Mouse (Mus musculus) heart, embryonic 16.5 days (tissue): Measurements from ENCODE around the gene Tnfsf13b. TPM values are rescaled to one million over a fixed set of nuclear protein-coding genes. Genes with fewer than 3 reads are reported as not detected.
A peak's percentile ranks its signal among the peaks of the same experiment; 100 is the strongest.

Source experiments
- ATAC-seq: fragments of 200-750 bp; cut with Nextera tagmentation; replicated peaks from 2 replicates; pipeline ENCODE4 v1.8.0; 2017; ENCODE audit warnings: moderate number of reproducible peaks; ENCODE audit not compliant: insufficient read depth, low FRiP score; ENCODE audit errors: extremely low read depth
- H3K27ac ChIP-seq: fragments of 300-500 bp; sonication (generic); 2 replicates; pipeline ENCODE4 v1.5.1; 2014; ENCODE audit warnings: mild to moderate bottlenecking, low read length, control low read depth, moderate library complexity
- H3K27me3 ChIP-seq: fragments of 300-500 bp; sonication (generic); 2 replicates; pipeline ENCODE4 v1.6.1; 2014; ENCODE audit warnings: low read length, mixed read lengths; ENCODE audit not compliant: control insufficient read depth, insufficient read depth
- H3K36me3 ChIP-seq: fragments of 300-500 bp; sonication (generic); 2 replicates; pipeline ENCODE4 v1.6.1; 2014; ENCODE audit not compliant: control insufficient read depth, insufficient read depth
- H3K4me1 ChIP-seq: fragments of 300-500 bp; sonication (generic); 2 replicates; pipeline ENCODE4 v1.6.1; 2014; ENCODE audit warnings: low read length, mixed read lengths; ENCODE audit not compliant: control insufficient read depth, insufficient read depth
- H3K4me2 ChIP-seq: fragments of 300-500 bp; sonication (generic); 2 replicates; pipeline ENCODE4 v1.6.1; 2014; ENCODE audit warnings: low read depth, mild to moderate bottlenecking, control low read depth, low read length
- H3K4me3 ChIP-seq: fragments of 300-500 bp; sonication (generic); 2 replicates; pipeline ENCODE4 v1.5.1; 2014; ENCODE audit warnings: mild to moderate bottlenecking, control low read depth, low read length
- H3K9ac ChIP-seq: fragments of 300-500 bp; sonication (generic); 2 replicates; pipeline ENCODE4 v1.6.1; 2014; ENCODE audit warnings: low read length, control low read depth
- H3K9me3 ChIP-seq: fragments of 300-500 bp; sonication (generic); replicated peaks from 2 replicates; pipeline ENCODE4 v1.6.1; 2016; ENCODE audit warnings: low read length; ENCODE audit not compliant: control insufficient read depth
- WGBS: fragments of 180-500 bp; shearing (Covaris S2); extraction: QIAGEN DNeasy Blood & Tissue Kit; methylation state at CpG from one replicate; pipeline ENCODE4 v1.1.7; 2014; 5-methylcytosine and 5-hydroxymethylcytosine counted together
- polyA plus RNA-seq: library from polyadenylated mRNA; unstranded; fragments of >200 nt; fragmentation: Nextera tagmentation; extraction: Ambion mirVana; gene quantifications from 2 replicates; pipeline ENCODE4 v1.2.1, GENCODE M21; 2015

Tnfsf13b gene
- polyA plus RNA-seq, 1 experiment from 2014 or later: 0.22 TPM

DNA sequence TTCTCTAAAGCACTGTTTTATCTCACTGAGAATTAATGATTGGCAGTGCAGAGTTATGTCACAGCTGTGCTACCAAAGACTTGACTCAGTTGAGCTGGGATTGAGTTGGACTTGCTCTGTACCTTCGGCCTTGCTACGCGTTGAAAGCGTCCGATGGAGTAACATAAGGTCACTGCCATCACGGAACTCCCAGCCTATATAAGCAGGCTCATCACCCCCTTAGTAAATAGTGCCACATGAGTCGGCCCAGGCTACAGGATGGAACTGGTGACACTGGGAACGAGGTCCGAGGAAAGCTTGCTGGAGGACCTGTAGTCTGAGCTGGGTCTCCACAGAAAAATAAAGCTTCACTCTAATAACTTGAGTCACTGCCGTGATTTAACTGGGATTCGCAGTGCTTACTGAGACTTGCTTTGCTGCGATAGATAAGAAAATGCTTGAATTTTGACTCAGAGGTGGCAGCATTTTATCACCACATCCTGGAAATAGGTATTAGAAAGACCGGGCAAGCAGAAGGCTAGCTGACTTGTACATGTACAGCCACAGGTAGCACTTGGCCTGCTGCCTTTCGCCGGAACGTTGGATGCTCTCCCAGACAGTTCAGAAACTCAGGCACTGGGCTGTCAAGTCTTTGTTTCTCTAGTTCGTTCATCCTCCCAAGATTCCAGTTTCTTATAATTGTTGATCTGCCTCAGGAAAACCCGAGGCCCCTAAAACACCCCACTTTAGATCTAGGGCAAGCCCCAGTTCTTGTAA lies 27.6 kb upstream of the Tnfsf13b start:
- peak overlapping the region; percentile 90 for H3K9ac ChIP-seq
- H3K36me3 ChIP-seq: 0 out of 2 replicates have a peak, but pooled peaks cover under 1% of the 10 kb centered on the region
- peak overlapping the region; percentile 90 for H3K4me2 ChIP-seq
- H3K4me3 ChIP-seq: peak overlapping the region; percentile 82
- peaks cover 31% of the 10 kb centered on the region for H3K4me1 ChIP-seq
- H3K27me3 ChIP-seq: no peaks in the 10 kb centered on the region
- ATAC-seq: no peak
- peak overlapping the region; percentile 86; the same call in 1 of the 2 replicates for H3K27ac ChIP-seq
- no peaks in the 10 kb centered on the region for H3K9me3 ChIP-seq
- 38% methylated on average over 18 of the region's 18 CpGs for WGBS

DNA sequence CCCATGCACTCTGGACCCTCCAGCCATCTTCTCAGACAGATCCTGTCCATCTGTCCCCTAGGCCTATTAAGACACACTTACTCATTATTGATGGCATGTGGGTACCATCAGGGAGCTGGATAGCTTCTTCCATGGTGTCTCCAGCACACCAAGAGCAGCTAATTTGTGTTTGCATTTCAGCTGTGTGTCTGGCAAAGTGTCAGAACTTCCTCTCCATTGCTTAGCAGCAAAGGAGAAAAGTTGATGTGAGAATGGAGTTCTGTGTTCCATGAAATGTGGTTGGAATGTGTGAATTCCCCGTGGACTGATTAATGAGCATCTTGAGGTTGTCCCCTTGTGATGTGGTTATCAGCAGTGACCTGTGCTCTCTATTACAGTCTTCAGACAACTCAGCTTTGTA lies 26.5 kb upstream of the Tnfsf13b start:
- Histone ChIP-seq H3K27ac (no peak overlapping the region), H3K9ac (no peak overlapping the region), H3K36me3 (0 out of 2 replicates have a peak, but pooled peaks cover 3% of the 10 kb centered on the region), H3K4me3 (no peak overlapping the region), H3K27me3 (no peaks in the 10 kb centered on the region), H3K4me1 (peaks cover 31% of the 10 kb centered on the region), H3K4me2 (no peak overlapping the region), H3K9me3 (no peaks in the 10 kb centered on the region)
- 63% methylated on average over 1 of the region's 1 CpGs for WGBS
- no peak for ATAC-seq

DNA sequence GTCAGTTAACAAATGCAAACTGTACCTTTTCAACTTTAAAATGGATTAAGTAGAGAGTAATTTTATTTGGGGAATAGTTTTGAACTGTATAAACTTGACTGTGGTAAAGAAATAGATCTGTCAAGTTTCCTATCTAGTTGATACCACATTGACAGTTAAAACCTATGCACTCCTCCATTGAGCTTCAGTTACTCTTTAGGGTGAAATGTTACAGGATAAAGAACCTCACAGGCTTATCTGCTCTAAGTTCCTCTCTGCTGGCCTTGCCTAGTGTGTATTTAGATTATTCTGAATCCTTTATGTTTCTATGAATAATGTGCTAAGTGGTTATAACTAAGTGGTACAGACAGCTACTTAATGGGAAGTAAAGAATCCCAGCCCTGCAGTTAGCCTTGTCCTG lies 26.1 kb upstream of the Tnfsf13b start:
- Histone ChIP-seq H3K9me3 (no peaks in the 10 kb centered on the region), H3K9ac (no peak overlapping the region), H3K27me3 (no peaks in the 10 kb centered on the region), H3K4me2 (no peak overlapping the region), H3K36me3 (0 out of 2 replicates have a peak, but pooled peaks cover 3% of the 10 kb centered on the region), H3K4me1 (peaks cover 28% of the 10 kb centered on the region), H3K4me3 (no peak overlapping the region), H3K27ac (no peak overlapping the region)
- no peak for ATAC-seq

DNA sequence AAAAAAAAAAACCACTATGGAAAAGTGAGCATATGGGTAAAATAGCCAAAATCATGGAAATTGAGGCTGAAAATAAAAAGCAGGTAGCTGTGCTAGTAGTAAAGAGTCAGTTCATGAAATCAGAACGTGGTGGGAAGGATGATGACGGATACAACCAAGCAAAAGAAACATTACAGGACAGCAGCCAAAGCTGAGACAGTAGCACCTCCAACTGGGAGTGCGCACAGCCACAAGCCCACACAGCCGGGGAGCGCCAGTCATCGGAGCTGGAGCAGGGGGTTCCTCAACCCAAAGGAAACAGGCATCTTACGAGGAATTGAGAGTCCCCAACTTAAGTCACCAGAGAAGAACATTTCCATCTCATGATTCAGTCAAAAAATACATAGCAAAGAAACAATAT lies 2.2 kb upstream of the Tnfsf13b start:
- peaks cover 5% of the 10 kb centered on the region; the same call in 1 of the 2 replicates for H3K27me3 ChIP-seq
- H3K27ac ChIP-seq: no peak overlapping the region
- 77% methylated on average over 7 of the region's 7 CpGs for WGBS
- peaks cover 8% of the 10 kb centered on the region for H3K4me1 ChIP-seq
- no peak overlapping the region for H3K4me2 ChIP-seq
- ATAC-seq: no peak
- H3K9me3 ChIP-seq: no peaks in the 10 kb centered on the region
- no peaks in the 10 kb centered on the region for H3K36me3 ChIP-seq
- no peak overlapping the region for H3K4me3 ChIP-seq
- no peak overlapping the region for H3K9ac ChIP-seq

DNA sequence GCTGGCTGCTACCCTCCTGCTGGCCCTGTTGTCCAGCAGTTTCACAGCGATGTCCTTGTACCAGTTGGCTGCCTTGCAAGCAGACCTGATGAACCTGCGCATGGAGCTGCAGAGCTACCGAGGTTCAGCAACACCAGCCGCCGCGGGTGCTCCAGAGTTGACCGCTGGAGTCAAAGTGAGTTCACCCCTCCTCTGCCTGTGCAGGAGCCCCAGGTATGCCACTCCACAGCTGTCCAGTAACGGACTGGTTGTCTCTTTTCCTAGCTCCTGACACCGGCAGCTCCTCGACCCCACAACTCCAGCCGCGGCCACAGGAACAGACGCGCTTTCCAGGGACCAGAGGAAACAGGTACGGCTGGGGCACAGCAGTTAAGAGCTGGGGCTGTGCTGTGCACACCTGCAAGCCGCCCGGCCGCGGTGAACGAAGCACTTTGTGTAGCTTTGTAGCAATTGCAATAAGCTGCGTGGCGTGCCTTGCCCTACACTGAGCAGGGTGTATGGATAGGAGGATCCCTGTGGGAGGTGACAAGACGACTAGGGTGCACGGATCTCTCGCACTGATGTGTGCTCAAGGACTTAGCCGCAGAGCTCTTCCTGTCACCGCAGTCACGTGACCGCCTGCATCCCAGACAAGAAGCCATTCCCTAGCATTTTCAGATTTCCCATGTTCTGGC lies 856 bp downstream of the Tnfsf13b start:
- Histone ChIP-seq H3K36me3 (no peaks in the 10 kb centered on the region), H3K4me1 (peaks cover 8% of the 10 kb centered on the region), H3K27me3 (peaks cover 5% of the 10 kb centered on the region; the same call in 1 of the 2 replicates), H3K9ac (peak overlapping the region; percentile 24; the same call in 1 of the 2 replicates), H3K4me3 (peak overlapping the region; percentile 49), H3K9me3 (no peaks in the 10 kb centered on the region), H3K4me2 (peak overlapping the region; percentile 79), H3K27ac (no peak overlapping the region)
- ATAC-seq: no peak; the same call in 1 of the 2 replicates
- 5% methylated on average over 29 of the region's 29 CpGs for WGBS

DNA sequence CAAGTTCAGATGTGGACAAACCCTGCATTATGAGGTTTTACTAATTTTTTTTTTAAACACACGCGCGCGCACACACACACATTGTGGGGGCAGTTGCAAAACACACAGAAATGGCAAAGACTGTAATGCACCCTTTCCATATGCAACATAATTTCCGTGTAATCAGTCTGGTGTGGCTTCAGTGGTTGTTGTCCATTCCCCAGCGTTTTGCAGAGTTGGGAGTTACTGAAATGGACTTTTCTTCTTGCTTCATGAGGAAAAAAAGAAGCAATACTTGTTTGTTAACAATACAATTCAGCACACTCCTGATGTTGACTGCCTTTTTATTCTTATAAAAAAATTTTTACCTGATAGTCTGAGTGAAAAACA lies 1.4 kb downstream of the Tnfsf13b start:
- peak overlapping the region; percentile 49 for H3K4me3 ChIP-seq
- H3K4me1 ChIP-seq: peaks cover 8% of the 10 kb centered on the region
- no peaks in the 10 kb centered on the region for H3K36me3 ChIP-seq
- no peak overlapping the region for H3K27ac ChIP-seq
- no peaks in the 10 kb centered on the region for H3K9me3 ChIP-seq
- H3K4me2 ChIP-seq: peak overlapping the region; percentile 79
- 41% methylated on average over 6 of the region's 6 CpGs for WGBS
- H3K9ac ChIP-seq: no peak overlapping the region
- no peak for ATAC-seq
- H3K27me3 ChIP-seq: peaks cover 5% of the 10 kb centered on the region; the same call in 1 of the 2 replicates

DNA sequence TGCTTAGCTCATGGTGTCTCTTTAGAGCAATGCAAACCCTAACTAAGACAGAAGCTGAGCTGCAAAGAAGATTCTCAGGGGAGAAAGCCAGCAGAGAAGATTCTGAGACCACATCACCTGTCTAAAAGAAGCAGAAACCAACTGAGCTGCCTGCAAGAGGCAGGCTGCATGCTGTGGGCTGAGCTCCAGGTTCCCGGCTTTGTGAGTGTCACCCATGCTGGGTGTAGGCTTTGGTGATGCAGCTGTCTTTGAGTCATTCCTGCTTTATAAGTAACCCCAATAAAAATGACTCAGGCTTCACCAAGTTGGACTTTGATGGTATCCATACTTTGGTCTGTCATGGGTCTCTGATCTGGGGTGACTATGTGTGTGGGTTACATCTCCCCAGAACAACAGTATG lies 10.0 kb downstream of the Tnfsf13b start:
- Histone ChIP-seq H3K27me3 (no peaks in the 10 kb centered on the region), H3K4me1 (peaks cover 4% of the 10 kb centered on the region), H3K4me3 (no peak overlapping the region), H3K9ac (no peak overlapping the region), H3K27ac (no peak overlapping the region), H3K4me2 (no peak overlapping the region), H3K9me3 (no peaks in the 10 kb centered on the region), H3K36me3 (no peaks in the 10 kb centered on the region)
- WGBS: 58% methylated on average over 1 of the region's 1 CpGs
- ATAC-seq: no peak

DNA sequence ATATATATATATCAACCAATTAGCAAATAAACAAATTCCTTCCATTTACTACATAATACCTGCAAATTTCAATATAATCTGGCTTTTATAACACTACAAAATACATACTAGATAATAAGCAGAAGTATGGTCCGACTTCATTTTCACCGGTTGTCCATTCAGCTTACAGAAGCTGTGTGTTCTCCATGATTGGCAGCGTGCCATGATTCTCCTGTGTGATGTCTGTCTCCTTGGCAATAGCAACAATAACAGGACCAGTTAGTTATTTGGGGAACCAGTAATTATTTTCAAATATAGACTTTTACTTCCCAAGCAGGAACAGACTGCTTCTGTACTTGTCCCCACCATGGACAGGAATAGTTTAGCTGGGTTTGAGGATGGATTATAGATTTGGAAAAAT lies 11.0 kb downstream of the Tnfsf13b start:
- no peak overlapping the region for H3K9ac ChIP-seq
- no peak overlapping the region for H3K27ac ChIP-seq
- H3K27me3 ChIP-seq: no peaks in the 10 kb centered on the region
- no peaks in the 10 kb centered on the region for H3K9me3 ChIP-seq
- ATAC-seq: no peak
- no peak overlapping the region for H3K4me2 ChIP-seq
- WGBS: 51% methylated on average over 3 of the region's 3 CpGs
- no peaks in the 10 kb centered on the region for H3K36me3 ChIP-seq
- H3K4me1 ChIP-seq: peaks cover 4% of the 10 kb centered on the region
- H3K4me3 ChIP-seq: no peak overlapping the region

DNA sequence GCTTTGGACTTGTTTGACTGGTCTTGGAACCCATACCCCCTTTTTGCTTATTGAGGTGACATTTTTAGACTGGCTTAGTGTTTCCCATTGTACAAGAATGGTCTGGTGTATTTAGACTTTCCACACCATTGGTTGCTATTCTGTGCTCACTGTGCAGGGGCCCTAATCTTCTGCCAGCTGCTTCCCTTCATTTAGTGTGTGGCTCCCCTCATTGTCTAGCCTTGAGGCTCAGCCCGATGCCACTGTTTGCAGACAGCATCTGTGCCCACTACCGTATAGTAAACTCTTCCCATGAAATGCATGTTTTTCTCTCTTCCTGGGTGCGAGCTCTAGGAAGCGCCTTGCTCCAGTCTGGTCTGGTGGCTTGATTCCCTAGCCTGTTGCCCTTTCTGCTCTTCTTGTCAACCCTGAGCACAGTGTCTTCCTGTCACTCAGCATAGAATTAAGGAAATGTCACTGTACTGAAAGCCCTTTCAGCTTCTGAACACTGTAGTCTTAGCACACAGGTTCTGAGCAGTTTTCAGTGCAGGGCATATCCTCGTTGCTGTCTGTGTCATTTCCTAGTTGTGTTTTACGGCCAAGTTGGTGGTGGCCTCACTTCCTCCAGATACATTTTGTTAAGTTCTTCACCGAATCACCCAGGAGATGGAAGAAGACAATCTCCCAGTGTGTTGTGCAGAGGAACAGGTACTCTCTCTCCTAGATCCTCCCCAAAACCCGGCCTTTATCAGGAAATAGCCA lies 24.2 kb downstream of the Tnfsf13b start:
- WGBS: 70% methylated on average over 8 of the region's 8 CpGs
- Histone ChIP-seq H3K4me2 (no peak overlapping the region), H3K27me3 (no peaks in the 10 kb centered on the region), H3K9ac (no peak overlapping the region), H3K4me1 (no peaks in the 10 kb centered on the region), H3K4me3 (no peak overlapping the region), H3K27ac (no peak overlapping the region), H3K9me3 (no peaks in the 10 kb centered on the region), H3K36me3 (no peaks in the 10 kb centered on the region)
- ATAC-seq: no peak
